Mouse (Mus musculus): Measurements from ENCODE around the gene Gli3. TPM values are rescaled to one million over a fixed set of nuclear protein-coding genes. Genes with fewer than 3 reads are reported as not detected.

Gli3 gene
- polyA plus RNA-seq, 1 experiment from 2014 or later: 0.22 TPM

GRCm38 (mm10) chr13:15602161-15602560, 139.1 kb downstream of the Gli3 start:
- Histone ChIP-seq H3K36me3 (replicated peaks; ENCODE audit: insufficient read depth, low read length) (no peaks in the 10 kb centered on the region), H3K4me3 (ENCODE audit: low read depth, low read length) (no peak overlapping the region), H3K4me1 (ENCODE audit: insufficient read depth) (no peaks in the 10 kb centered on the region), H3K4me2 (ENCODE audit: low read depth, low read length) (no peak overlapping the region), H3K9ac (replicated peaks) (no peak overlapping the region), H3K9me3 (ENCODE audit: low read length) (no peaks in the 10 kb centered on the region), H3K27ac (ENCODE audit: low read depth) (no peak overlapping the region), H3K27me3 (ENCODE audit: insufficient read depth, low read length) (no peaks in the 10 kb centered on the region)
- no peak for DNase-seq
- ATAC-seq: no peak
- TF ChIP-seq EP300 (IDR thresholded peaks at IDR 0.05; ENCODE audit: low read depth): no peak
- TF ChIP-seq CTCF (IDR thresholded peaks at IDR 0.05; ENCODE audit: low read depth): no peak
- 53% methylated on average over 5 of the region's 5 CpGs for WGBS (ENCODE audit: insufficient replicate concordance)

GRCm38 (mm10) chr13:15602677-15603221, 139.7 kb downstream of the Gli3 start:
- no peak overlapping the region for H3K4me3 ChIP-seq (ENCODE audit: low read depth, low read length)
- no peak for ATAC-seq
- H3K4me2 ChIP-seq (ENCODE audit: low read depth, low read length): no peak overlapping the region
- H3K36me3 ChIP-seq (replicated peaks; ENCODE audit: insufficient read depth, low read length): no peaks in the 10 kb centered on the region
- H3K27ac ChIP-seq (ENCODE audit: low read depth): no peak overlapping the region
- no peak for TF ChIP-seq CTCF (IDR thresholded peaks at IDR 0.05; ENCODE audit: low read depth)
- TF ChIP-seq EP300 (IDR thresholded peaks at IDR 0.05; ENCODE audit: low read depth): no peak
- H3K9me3 ChIP-seq (ENCODE audit: low read length): no peaks in the 10 kb centered on the region
- 21% methylated on average over 4 of the region's 4 CpGs for WGBS (ENCODE audit: insufficient replicate concordance)
- no peaks in the 10 kb centered on the region for H3K27me3 ChIP-seq (ENCODE audit: insufficient read depth, low read length)
- H3K9ac ChIP-seq (replicated peaks): no peak overlapping the region
- DNase-seq: no peak
- no peaks in the 10 kb centered on the region for H3K4me1 ChIP-seq (ENCODE audit: insufficient read depth)

GRCm38 (mm10) chr13:15604074-15604473, 141.0 kb downstream of the Gli3 start:
- Histone ChIP-seq H3K4me3 (ENCODE audit: low read depth, low read length) (no peak overlapping the region), H3K27ac (ENCODE audit: low read depth) (no peak overlapping the region), H3K9ac (replicated peaks) (no peak overlapping the region), H3K36me3 (replicated peaks; ENCODE audit: insufficient read depth, low read length) (no peaks in the 10 kb centered on the region), H3K27me3 (ENCODE audit: insufficient read depth, low read length) (no peaks in the 10 kb centered on the region), H3K4me2 (ENCODE audit: low read depth, low read length) (no peak overlapping the region), H3K4me1 (ENCODE audit: insufficient read depth) (no peaks in the 10 kb centered on the region), H3K9me3 (ENCODE audit: low read length) (no peaks in the 10 kb centered on the region)
- DNase-seq (no peak), ATAC-seq (no peak)
- TF ChIP-seq EP300 (IDR thresholded peaks at IDR 0.05; ENCODE audit: low read depth): no peak
- TF ChIP-seq CTCF (IDR thresholded peaks at IDR 0.05; ENCODE audit: low read depth): no peak
- WGBS (ENCODE audit: insufficient replicate concordance): 65% methylated on average over 6 of the region's 6 CpGs

GRCm38 (mm10) chr13:15617423-15617822, 154.4 kb downstream of the Gli3 start:
- TF ChIP-seq CTCF (IDR thresholded peaks at IDR 0.05; ENCODE audit: low read depth): no peak
- TF ChIP-seq EP300 (IDR thresholded peaks at IDR 0.05; ENCODE audit: low read depth): no peak
- ATAC-seq: no peak
- no peak overlapping the region for H3K4me3 ChIP-seq (ENCODE audit: low read depth, low read length)

GRCm38 (mm10) chr13:15618051-15618692, 155.1 kb downstream of the Gli3 start:
- TF ChIP-seq EP300 (IDR thresholded peaks at IDR 0.05; ENCODE audit: low read depth) (no peak), CTCF (IDR thresholded peaks at IDR 0.05; ENCODE audit: low read depth) (no peak)
- Histone ChIP-seq H3K4me1 (ENCODE audit: insufficient read depth) (no peaks in the 10 kb centered on the region), H3K4me3 (ENCODE audit: low read depth, low read length) (no peak overlapping the region), H3K27ac (ENCODE audit: low read depth) (no peak overlapping the region), H3K27me3 (ENCODE audit: insufficient read depth, low read length) (no peaks in the 10 kb centered on the region), H3K4me2 (ENCODE audit: low read depth, low read length) (no peak overlapping the region), H3K9me3 (ENCODE audit: low read length) (no peaks in the 10 kb centered on the region), H3K36me3 (replicated peaks; ENCODE audit: insufficient read depth, low read length) (no peaks in the 10 kb centered on the region), H3K9ac (replicated peaks) (no peak overlapping the region)
- 57% methylated on average over 5 of the region's 5 CpGs for WGBS (ENCODE audit: insufficient replicate concordance)
- DNase-seq: no peak
- no peak for ATAC-seq

More at GRCm38 (mm10) chr13:15617423-15617822, 154.4 kb downstream of the Gli3 start:
- Histone ChIP-seq H3K9me3 (ENCODE audit: low read length) (no peaks in the 10 kb centered on the region), H3K4me1 (ENCODE audit: insufficient read depth) (no peaks in the 10 kb centered on the region), H3K27ac (ENCODE audit: low read depth) (no peak overlapping the region), H3K4me2 (ENCODE audit: low read depth, low read length) (no peak overlapping the region), H3K9ac (replicated peaks) (no peak overlapping the region), H3K36me3 (replicated peaks; ENCODE audit: insufficient read depth, low read length) (no peaks in the 10 kb centered on the region), H3K27me3 (ENCODE audit: insufficient read depth, low read length) (no peaks in the 10 kb centered on the region)
- 64% methylated on average over 3 of the region's 3 CpGs for WGBS (ENCODE audit: insufficient replicate concordance)
- no peak for DNase-seq

- Histone ChIP-seq H3K27ac (ENCODE audit: low read depth) (no peak overlapping the region), H3K36me3 (replicated peaks; ENCODE audit: insufficient read depth, low read length) (no peaks in the 10 kb centered on the region), H3K4me2 (ENCODE audit: low read depth, low read length) (no peak overlapping the region), H3K27me3 (ENCODE audit: insufficient read depth, low read length) (no peaks in the 10 kb centered on the region), H3K4me3 (ENCODE audit: low read depth, low read length) (no peak overlapping the region), H3K9ac (replicated peaks) (no peak overlapping the region), H3K4me1 (ENCODE audit: insufficient read depth) (no peaks in the 10 kb centered on the region), H3K9me3 (ENCODE audit: low read length) (no peaks in the 10 kb centered on the region)
- no peak for TF ChIP-seq EP300 (IDR thresholded peaks at IDR 0.05; ENCODE audit: low read depth)
- TF ChIP-seq CTCF (IDR thresholded peaks at IDR 0.05; ENCODE audit: low read depth): no peak
- WGBS (ENCODE audit: insufficient replicate concordance): 83% methylated on average over 7 of the region's 7 CpGs
- DNase-seq (no peak), ATAC-seq (no peak)
These were observed 158.0 kb downstream of the Gli3 start for GRCm38 (mm10) chr13:15621009-15621408.
